ENCODE assay signal across 9 mouse cellular contexts in genomic region chr2:161214681-161215458, GRCm38 (mm10).
A peak's percentile ranks its signal among the peaks of the same experiment; 100 is the strongest.
DNase-seq lines count a peak whose midpoint lies in the region; ATAC-seq and TF ChIP-seq lines count a peak whose summit lies in the region.
"Had no signal": no experiment of that assay in that cellular context is flagged by ENCODE, and none has a peak within 500 bp of the region (broad histone marks: within the 10 kb centered on the region; RNA-seq: fewer than 3 reads in every experiment).

No protein-coding gene starts in this region.

- H3K4me1 ChIP-seq in CH12.LX (ENCODE audit: control insufficient read depth in 1 of 2, insufficient read depth in 2 of 2): no peaks in the 10 kb centered on the region
- H3K4me1 ChIP-seq in bone marrow, adult 2 months (ENCODE audit: control insufficient read depth, insufficient read depth, low read length): no peaks in the 10 kb centered on the region
- 0 out of 2 replicates have a peak, but pooled peaks cover 6% of the 10 kb centered on the region for H3K4me1 ChIP-seq in embryonic facial prominence, embryonic 13.5 days
- H3K4me1 ChIP-seq in heart, adult 2 months (ENCODE audit: control insufficient read depth, insufficient read depth, low read length): no peaks in the 10 kb centered on the region
- H3K4me1 ChIP-seq in kidney, adult 2 months (ENCODE audit: control insufficient read depth, insufficient read depth, low read length): no peaks in the 10 kb centered on the region
- H3K4me1 ChIP-seq: liver, embryonic 15.5 days had no signal

- H3K9me3 ChIP-seq in CH12.LX (replicated peaks; ENCODE audit: low read length): peaks cover 2% of the 10 kb centered on the region
- H3K9me3 ChIP-seq in embryonic facial prominence, embryonic 13.5 days: no peaks in the 10 kb centered on the region
- H3K9me3 ChIP-seq: liver, embryonic 15.5 days had no signal

- peak; percentile 28; the same call in 1 of the 2 replicates for ATAC-seq in embryonic facial prominence, embryonic 13.5 days (ENCODE audit: insufficient number of reproducible peaks, insufficient read depth, low FRiP score, low TSS enrichment, low read depth)

- no peak for TF ChIP-seq EP300 in CH12.LX (IDR thresholded peaks at IDR 0.05; ENCODE audit: low read length)
- TF ChIP-seq EP300 in heart, adult 2 months (IDR thresholded peaks at IDR 0.05; ENCODE audit: insufficient read depth, low read depth, low read length): 0 out of 2 replicates have a peak, but pooled peaks have one; percentile 24

- no peaks in the 10 kb centered on the region for H3K79me2 ChIP-seq in CH12.LX (replicated peaks; ENCODE audit: control insufficient read depth, extremely low read depth, insufficient read depth, poor library complexity, severe bottlenecking)
- H3K79me2 ChIP-seq in heart, adult 2 months (replicated peaks; ENCODE audit: control insufficient read depth, insufficient read depth, low read length): no peaks in the 10 kb centered on the region

- H3K36me3 ChIP-seq in CH12.LX (replicated peaks in 1 of 2; ENCODE audit: control insufficient read depth in 1 of 2, insufficient read depth in 1 of 2, low read length in 1 of 2): no peaks in the 10 kb centered on the region
- H3K36me3 ChIP-seq in embryonic facial prominence, embryonic 13.5 days: no peaks in the 10 kb centered on the region
- no peaks in the 10 kb centered on the region for H3K36me3 ChIP-seq in heart, adult 2 months (ENCODE audit: control insufficient read depth, insufficient read depth, low read length)
- H3K36me3 ChIP-seq in kidney, adult 2 months (ENCODE audit: control insufficient read depth, insufficient read depth, low read length): no peaks in the 10 kb centered on the region
- H3K36me3 ChIP-seq: liver, embryonic 15.5 days had no signal

- in situ Hi-C loops in CH12.LX (cut with MboI; ENCODE audit: low pct_ligation_motif_present, low pct_unique_long_range_greater_than_20kb, low sequenced_read_pairs): no loop called here

- dilution Hi-C loops in CH12.LX (cut with MboI; ENCODE audit: extremely low pct_ligation_motif_present, extremely low pct_unique_long_range_greater_than_20kb, low sequenced_read_pairs): no loop called here

- no peak overlapping the region for H3K4me3 ChIP-seq in CH12.LX (replicated peaks in 1 of 3; ENCODE audit: low read depth in 2 of 3, low read length in 2 of 3, poor library complexity in 1 of 3)
- H3K4me3 ChIP-seq in bone marrow, adult 2 months (replicated peaks; ENCODE audit: control insufficient read depth, low read depth, low read length): no peak overlapping the region
- H3K4me3 ChIP-seq in embryonic facial prominence, embryonic 13.5 days: no peak overlapping the region
- H3K4me3 ChIP-seq in heart, adult 2 months: no peak overlapping the region
- H3K4me3 ChIP-seq in kidney, adult 2 months (ENCODE audit: insufficient read depth, low read depth, low read length): no peak overlapping the region
- H3K4me3 ChIP-seq: liver, embryonic 15.5 days had no signal

- no peak overlapping the region for H3K9ac ChIP-seq in CH12.LX (ENCODE audit: insufficient read depth, low read depth)
- 0 out of 2 replicates have a peak overlapping the region, but pooled peaks have one; percentile 32 for H3K9ac ChIP-seq in embryonic facial prominence, embryonic 13.5 days
- no peak overlapping the region for H3K9ac ChIP-seq in heart, adult 2 months (ENCODE audit: low read depth, low read length)
- H3K9ac ChIP-seq: liver, embryonic 15.5 days had no signal

- H3K27ac ChIP-seq in CH12.LX (ENCODE audit: insufficient read depth, low read depth): no peak overlapping the region
- no peak overlapping the region for H3K27ac ChIP-seq in bone marrow, adult 2 months (ENCODE audit: control insufficient read depth, insufficient read depth, low read depth, low read length, poor library complexity)
- no peak overlapping the region for H3K27ac ChIP-seq in embryonic facial prominence, embryonic 13.5 days
- no peak overlapping the region for H3K27ac ChIP-seq in heart, adult 2 months
- H3K27ac ChIP-seq in kidney, adult 2 months (ENCODE audit: insufficient read depth, low read depth, low read length): no peak overlapping the region
- H3K27ac ChIP-seq: liver, embryonic 15.5 days had no signal

- peak overlapping the region; percentile 63 for H3K4me2 ChIP-seq in CH12.LX (ENCODE audit: insufficient read depth, low read depth, poor library complexity, severe bottlenecking)
- 0 out of 2 replicates have a peak overlapping the region, but pooled peaks have one; percentile 27 for H3K4me2 ChIP-seq in embryonic facial prominence, embryonic 13.5 days
- H3K4me2 ChIP-seq: liver, embryonic 15.5 days had no signal

- WGBS in bone marrow, adult 2 months: 27% methylated on average over 15 of the region's 15 CpGs
- 22% methylated on average over 15 of the region's 15 CpGs for WGBS in embryonic facial prominence, embryonic 13.5 days
- 24% methylated on average over 15 of the region's 15 CpGs for WGBS in heart, adult 2 months
- 20% methylated on average over 15 of the region's 15 CpGs for WGBS in kidney, adult 2 months

- H3K27me3 ChIP-seq in CH12.LX (replicated peaks): peaks cover 5% of the 10 kb centered on the region
- H3K27me3 ChIP-seq in embryonic facial prominence, embryonic 13.5 days: 0 out of 2 replicates have a peak, but pooled peaks cover 9% of the 10 kb centered on the region
- no peaks in the 10 kb centered on the region for H3K27me3 ChIP-seq in heart, adult 2 months (ENCODE audit: control insufficient read depth, insufficient read depth, low read length)
- no peaks in the 10 kb centered on the region for H3K27me3 ChIP-seq in kidney, adult 2 months (replicated peaks; ENCODE audit: control insufficient read depth, insufficient read depth, low read length)
- H3K27me3 ChIP-seq: liver, embryonic 15.5 days had no signal

- peak; percentile 68 for DNase-seq in CH12.LX (ENCODE audit: extremely low read depth)
- peak; percentile 63 to 75 for DNase-seq in heart, adult 2 months
- peak; percentile 73 for DNase-seq in kidney, adult 2 months
- peak; percentile 85 for DNase-seq in left cerebral cortex, postnatal 4 days
- DNase-seq in naive thymus-derived CD4-positive, alpha-beta T cell, adult 2 months (ENCODE audit: low read depth): peak; percentile 55
- DNase-seq in testis, postnatal 10 days (ENCODE audit: low spot score): peak; percentile 85

- TF ChIP-seq RAD21 in CH12.LX (IDR thresholded peaks at IDR 0.05; ENCODE audit: low read depth, low read length): peak; percentile 89

- peak; percentile 67 to 89 for TF ChIP-seq CTCF in CH12.LX (conservative IDR thresholded peaks at IDR 0.05 in 1 of 2, IDR thresholded peaks at IDR 0.05 in 1 of 2; ENCODE audit: low read depth in 2 of 2, low read length in 2 of 2)
- TF ChIP-seq CTCF in bone marrow, adult 2 months (IDR thresholded peaks at IDR 0.05; ENCODE audit: control insufficient read depth, insufficient read depth, low read length): peak; percentile 65
- peak; percentile 96 for TF ChIP-seq CTCF in heart, adult 2 months (IDR thresholded peaks at IDR 0.05)
- TF ChIP-seq CTCF in kidney, adult 2 months (conservative IDR thresholded peaks at IDR 0.05; ENCODE audit: insufficient read depth, insufficient read length, low read depth, low read length): peak; percentile 86

- intact Hi-C loops in heart, adult 2 months (cut with DNase I): loop anchor here (10.0 kb wide), 1 partner anchor 1440 kb away; no protein-coding TSS in a partner anchor
- intact Hi-C loops in left cerebral cortex, postnatal 4 days (cut with DNase I): loop anchor here (5.0 kb wide), 1 partner anchor 1442 kb away; no protein-coding TSS in a partner anchor

- no peak for TF ChIP-seq POLR2A in CH12.LX (IDR thresholded peaks at IDR 0.05; ENCODE audit: low read depth, low read length)
- TF ChIP-seq POLR2A in bone marrow, adult 2 months (IDR thresholded peaks at IDR 0.05; ENCODE audit: borderline replicate concordance, control insufficient read depth, low read depth, low read length): no peak
- TF ChIP-seq POLR2A in heart, adult 2 months (IDR thresholded peaks at IDR 0.05; ENCODE audit: insufficient read depth, low read depth, low read length): no peak
- TF ChIP-seq POLR2A in kidney, adult 2 months (IDR thresholded peaks at IDR 0.05; ENCODE audit: low read depth, low read length): no peak

TF ChIP-seq in CH12.LX, 34 proteins besides CTCF, POLR2A, EP300 and RAD21:
- TF ChIP-seq IRF4 (IDR thresholded peaks at IDR 0.05; ENCODE audit: low read depth, low read length) (peak; percentile 31; the same call in 1 of the 2 replicates), JUN (IDR thresholded peaks at IDR 0.05; ENCODE audit: insufficient read depth, low read depth, low read length) (no peak), SMC3 (IDR thresholded peaks at IDR 0.05; ENCODE audit: low read depth, low read length) (peak; percentile 76)
